Mouse (Mus musculus) CD4-positive helper T cell, adult 2 months (primary cell): ENCODE data around the gene Zfand3.

Source experiments
- DNase-seq: peaks from one replicate; pipeline ENCODE4 v3.0.0-alpha.2; 2012; ENCODE audit warnings: low read depth, missing footprints, low spot score

Gene Zfand3

DNA sequence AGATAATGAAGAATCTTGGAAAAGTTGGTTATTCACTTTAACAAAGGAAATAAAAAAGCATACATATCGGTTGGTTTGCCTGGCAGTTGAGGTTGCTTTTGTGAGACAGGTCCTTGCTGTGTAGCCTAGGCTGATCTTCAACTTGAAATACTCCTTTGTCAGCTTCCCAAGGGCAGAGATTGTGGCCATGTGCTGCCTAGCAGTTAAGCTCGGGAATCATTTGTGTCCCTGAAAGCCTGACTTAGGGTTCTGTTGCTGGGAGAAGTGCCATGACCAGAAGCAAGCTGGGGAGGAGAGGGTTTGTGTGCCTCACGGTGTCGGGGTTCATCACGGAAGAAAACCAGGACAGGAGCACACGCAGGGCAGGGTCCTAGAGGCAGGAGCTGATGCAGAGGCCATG, 143.8 kb downstream of the Zfand3 start:
- DNase-seq, result no peak

DNA sequence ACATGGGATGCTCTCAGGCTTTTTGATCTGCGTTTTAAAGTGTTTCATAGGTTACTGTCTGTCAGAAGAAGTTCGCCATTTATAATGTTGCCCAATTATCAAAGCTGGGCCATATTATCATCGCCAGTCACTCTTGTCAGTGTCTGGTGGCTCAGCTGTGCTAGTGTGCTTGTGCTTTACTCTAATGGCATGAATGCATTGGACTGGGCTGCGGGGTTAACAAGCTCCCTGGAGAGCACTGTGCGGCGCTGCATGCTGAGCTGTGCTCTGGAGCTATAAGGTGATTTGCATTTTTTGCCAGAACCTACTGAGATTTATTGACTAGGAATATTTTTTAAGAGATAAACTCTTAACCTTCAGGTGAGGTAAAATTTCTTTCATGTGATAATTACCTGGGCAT, 145.4 kb downstream of the Zfand3 start:
- DNase-seq, result no peak

DNA sequence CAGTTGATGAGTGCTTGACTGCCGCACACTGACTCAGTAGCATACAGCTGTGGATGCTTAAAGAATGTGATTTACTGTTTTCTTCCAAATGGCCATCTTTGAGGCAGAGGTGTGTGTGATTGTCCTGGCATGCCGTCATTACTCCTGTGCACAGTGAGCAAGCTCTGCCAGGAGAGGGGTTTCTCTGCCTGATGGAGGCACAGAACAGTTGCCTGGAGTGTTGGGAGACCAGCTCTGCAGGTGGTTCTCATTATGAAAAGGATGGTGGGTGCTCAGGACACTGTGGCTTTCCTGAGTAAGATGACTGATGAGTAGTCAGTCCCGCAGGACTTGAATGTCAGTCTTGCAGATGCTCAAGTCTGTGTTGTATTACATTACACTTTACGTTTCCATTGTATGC, 149.6 kb downstream of the Zfand3 start:
- no peak for DNase-seq

DNA sequence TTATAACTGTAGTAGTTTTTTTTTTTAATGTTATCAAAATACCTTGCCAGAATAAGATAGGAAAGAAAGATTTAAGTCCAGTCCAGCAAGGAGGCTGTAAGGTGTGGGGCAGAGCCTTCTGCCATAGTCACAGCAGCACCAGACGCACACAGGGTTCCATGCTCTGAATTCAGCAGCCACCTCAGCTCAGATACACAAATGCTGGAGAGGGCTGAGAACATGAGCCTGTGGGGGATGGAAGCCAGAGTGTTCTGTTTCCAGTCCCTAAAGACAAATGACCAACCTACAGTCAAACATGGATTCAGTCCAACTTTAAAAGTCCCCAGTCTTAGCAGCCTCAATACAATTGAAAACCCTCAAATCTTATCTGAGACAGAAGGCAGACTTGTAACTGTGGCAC, 150.3 kb downstream of the Zfand3 start:
- no peak for DNase-seq

DNA sequence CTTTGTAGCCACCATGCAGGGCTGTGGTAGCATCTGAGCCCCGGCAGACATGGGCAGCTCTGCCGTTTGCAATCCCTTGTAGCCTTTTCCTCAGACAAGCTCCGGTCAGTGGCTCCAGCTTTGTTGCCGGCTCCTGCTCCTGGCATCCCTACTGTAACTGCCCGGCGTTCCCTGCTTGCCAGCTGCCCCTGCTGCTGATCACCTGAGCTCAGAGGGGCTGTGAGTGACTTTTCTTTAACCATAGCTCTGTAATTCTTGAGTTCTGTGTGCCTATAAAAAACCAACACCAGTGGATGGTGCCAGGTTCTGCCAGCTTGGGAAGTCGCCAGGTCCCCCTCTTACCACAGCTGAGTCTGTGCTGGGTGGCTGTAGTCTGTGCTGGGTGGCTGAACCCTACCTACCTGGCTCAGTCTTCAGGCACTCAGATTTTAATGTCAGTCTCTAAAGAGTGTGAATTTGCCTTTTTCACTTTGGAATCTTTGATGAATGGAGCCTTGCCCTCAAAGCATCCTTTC, 150.9 kb downstream of the Zfand3 start:
- no peak for DNase-seq

DNA sequence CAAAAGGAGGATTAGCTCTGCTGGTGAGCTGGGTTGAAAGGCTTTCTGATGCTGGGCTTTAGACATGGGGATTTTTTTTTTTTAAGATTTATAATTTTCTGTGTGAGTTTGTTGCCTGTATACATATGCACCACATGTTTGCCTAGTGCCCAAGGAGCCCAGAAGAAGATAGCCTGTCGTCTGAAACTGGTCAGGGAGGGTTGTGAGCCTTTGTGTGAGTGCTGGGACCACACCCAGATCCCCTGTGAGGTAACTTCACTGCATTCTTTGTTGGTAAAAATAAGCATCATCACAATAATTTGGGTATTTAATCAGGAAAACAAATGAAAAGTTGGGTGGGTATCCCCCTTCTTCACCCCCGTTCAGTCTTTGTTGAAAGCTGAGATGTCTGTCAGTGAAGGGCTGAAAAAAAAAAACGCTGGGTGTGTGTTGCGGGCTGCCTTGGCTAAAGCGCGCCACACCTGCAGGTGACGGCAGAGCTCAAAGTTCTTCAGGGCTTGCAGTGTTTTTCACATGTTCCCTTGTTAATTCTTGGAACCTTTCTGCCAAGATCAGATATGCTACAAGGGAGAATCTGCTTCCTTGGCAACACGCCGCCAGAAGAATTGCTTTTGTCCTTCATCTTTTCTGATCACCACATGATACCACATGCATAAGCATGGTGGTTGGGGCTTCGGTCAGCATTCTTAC, 154.0 kb downstream of the Zfand3 start:
- DNase-seq, result no peak

DNA sequence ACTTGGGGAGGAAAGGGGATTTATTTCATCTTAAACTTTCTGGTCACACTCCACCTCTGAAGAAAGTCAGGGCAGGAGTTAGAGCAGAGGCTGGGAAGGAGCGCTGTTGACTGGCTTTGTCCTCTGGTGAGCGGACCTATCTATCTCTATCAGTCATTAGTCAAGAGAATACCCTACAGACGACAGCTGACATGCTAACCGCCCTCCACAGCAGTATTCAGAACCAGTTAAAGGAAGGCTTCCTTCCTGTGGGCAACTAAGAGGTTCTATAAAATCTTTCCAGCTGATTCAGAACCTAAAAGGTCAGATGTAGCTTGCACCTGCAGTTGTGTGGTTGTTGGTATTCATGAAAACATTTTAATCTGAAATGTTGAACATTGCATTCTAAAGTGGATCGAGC, 154.8 kb downstream of the Zfand3 start:
- DNase-seq, result no peak

DNA sequence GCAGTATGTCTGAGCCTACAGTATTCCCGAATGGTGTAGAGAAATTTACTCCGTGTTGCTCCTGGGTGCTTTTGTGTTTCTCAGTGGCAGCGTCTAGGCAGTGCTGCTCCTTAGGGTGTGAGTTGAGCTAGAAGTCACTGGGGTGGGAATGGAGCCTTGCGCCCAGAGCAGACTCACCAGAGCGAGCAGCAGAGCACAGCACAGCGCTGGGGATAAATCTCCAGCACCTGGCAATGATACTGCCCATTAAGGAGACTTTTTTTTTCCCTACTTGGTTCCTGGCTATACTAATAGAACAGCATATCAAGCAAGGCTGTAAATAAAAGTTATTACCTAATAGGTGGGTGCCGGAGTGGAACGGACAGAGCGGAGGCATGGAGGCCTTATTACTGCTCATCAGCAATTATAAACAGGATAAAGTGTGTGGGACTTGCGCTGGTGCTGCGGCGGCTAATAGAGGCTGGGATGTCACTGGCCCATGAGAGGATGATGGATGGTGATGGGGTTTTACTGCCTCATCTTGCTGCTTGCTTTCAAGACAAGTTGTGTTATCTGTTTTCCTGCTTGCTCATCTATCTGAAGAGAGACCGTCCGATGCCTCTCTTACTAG, 156.4 kb downstream of the Zfand3 start:
- no peak for DNase-seq

DNA sequence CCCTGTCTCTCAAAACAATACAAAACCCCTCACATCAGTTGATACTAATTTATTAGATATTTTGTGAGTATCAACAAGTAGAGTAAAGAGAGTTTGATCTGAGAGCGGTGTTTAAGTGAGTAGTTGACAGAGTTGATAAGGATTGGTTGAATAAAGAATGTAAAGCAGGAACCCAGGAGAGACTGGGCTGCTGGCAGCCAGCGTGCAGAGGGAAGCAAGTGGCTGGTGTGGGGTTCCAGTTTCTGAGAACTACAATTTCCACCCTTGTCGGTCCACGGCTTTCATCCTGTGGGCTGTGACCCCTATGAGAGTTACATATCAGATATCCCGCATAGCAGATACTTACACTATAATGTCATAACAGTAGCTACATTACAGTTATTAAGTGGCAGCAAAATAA, 158.4 kb downstream of the Zfand3 start:
- DNase-seq, result no peak

DNA sequence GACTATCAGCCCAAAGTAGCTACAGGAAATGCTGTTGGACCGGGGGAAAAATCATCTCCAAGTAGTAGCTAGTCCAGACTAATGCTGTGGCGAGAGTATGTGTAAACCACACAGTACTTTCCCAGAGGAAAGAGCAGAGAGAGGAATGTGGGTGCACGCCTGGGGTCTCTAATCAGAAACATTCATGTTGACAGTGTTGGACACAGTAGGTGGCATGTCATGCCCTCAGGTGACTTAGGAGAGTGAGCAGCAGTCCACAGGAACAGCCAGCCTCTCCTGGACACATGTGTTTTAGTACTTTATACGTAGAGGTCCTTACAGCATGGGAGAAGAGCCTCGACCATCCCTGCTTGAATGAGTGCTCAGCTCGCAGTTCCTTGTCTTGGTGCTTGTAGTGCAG, 159.3 kb downstream of the Zfand3 start:
- DNase-seq, result no peak

DNA sequence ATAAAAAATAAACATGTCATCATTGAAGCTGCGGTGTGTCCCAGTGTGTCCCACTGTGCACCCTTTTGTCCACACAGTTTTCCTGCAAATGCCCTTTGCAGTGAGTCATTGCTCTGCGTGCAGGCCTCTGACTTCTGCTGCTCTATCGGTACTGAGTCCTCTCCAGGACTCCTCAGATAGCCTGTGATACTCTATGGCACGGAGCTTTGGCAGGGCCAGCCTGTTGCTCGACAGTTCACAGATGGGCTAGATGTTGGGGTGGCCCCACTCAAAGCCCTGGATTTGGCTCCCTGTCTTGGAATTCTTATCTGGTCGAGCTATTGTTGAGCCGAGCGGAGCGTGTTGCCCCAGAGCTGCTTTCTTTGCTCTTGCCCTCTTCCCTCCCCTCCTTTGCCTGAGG, 160.3 kb downstream of the Zfand3 start:
- DNase-seq, result no peak

DNA sequence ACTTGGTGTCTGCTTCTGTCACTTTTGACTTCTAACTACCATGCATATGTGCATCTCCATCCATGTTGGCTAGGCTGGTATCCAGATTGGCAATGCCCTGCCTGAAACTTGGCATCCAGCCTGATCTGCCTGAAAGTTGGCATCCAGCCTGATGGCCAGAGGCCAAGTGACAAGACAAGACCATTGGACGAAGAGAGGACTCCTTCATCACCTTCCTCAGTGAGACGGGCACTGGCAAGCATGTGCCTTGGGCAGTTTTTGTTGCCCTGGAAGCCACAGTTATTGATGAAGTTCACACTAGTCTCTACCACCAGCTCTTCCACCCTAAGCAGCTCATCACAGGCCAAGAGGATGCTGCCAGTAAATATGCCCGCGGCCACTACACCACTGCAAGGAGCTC, 172.9 kb downstream of the Zfand3 start:
- no peak for DNase-seq

DNA sequence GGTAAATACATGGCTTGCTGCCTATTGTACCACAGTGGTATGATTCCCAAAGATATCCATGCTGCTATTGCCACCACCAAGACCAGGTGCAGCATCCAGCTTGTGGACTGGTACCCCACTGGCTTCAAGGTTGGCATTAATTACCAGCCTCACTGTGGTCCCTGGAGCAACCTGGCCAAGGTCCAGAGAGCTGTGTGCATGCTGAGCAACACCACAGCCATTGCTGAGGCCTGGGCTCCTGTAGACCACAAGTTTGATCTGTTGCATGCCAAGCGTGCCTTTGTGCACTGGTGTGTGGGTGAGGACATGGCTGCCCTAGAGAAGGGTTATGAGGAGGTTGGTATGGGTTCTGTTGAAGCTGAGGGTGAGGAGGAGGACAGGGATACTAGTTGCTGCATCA, 173.9 kb downstream of the Zfand3 start:
- DNase-seq, result no peak

DNA sequence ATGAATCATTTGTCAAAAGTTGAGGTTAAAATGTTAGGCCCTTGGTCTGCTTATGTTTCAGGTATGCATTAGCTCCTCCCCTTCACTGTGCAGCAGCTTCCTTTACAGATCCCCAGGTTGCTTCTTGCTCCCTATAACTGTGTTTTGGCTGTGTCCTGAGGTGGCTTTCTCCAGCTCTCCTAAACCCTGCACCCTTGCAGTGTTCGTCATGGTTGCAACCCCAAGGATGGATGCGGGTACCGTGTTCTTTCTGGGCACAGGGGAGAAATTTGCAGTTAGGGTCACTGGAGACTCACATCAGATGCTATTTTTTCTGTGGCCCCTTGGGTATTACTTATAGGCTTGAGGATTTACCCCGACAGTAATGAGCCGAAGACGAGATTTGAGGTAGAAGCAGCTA, 175.7 kb downstream of the Zfand3 start:
- no peak for DNase-seq

DNA sequence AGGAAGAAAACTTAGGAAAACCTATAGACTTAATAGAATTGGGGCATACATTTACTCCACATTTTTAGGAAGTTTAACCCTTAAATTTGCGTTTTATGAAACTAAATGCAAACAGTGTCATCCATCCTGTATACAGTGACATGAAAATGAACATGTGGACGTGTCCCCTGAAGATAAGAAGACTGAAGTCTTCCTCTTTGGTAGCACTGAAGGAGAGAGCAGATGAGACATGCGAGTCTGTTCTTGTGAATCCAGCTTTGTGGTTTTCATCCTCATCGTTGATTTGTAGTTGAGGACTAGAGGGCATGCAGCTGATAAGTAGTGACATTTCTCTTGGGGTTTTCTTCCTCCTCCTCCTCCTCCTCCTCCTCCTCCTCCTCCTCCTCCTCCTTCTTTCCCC, 177.0 kb downstream of the Zfand3 start:
- no peak for DNase-seq

DNA sequence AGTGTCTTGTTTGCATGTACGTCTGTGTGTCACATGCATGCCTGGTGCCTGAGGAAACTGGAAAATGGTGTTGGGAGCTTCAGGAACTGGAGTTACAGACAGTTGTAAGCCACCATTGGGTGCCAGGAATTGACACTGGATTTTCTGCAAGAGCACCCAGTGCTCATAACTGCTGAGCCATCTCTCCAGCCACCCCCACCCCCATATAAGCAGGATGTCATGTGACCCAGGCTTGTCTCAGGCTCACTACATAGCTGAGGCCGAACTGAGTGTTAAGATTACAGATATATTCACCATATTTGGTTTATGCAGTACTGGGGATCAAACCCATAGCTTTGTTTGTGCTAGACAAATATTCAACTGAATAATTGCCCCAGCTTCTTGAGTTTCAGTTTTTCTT, 177.5 kb downstream of the Zfand3 start:
- DNase-seq, result no peak

DNA sequence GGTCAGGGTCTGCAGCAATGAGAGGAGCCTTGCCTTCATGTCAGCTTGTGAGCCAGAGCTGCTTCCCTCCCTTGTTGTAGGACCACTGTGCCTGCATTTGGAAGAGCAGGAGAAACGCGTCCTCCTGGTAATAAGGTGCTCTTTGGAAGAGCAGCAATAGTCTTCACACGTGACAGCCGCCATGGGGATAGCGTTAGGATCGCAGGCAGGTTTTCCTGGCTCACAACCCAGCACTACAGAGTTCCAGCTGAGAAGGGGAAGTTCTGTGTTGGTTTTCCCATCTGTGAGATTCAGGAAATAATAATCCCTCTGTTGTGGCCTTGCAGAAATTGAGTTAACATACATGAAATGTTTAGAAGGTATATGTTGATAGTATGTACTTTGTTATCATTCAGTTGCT, 179.0 kb downstream of the Zfand3 start:
- no peak for DNase-seq

DNA sequence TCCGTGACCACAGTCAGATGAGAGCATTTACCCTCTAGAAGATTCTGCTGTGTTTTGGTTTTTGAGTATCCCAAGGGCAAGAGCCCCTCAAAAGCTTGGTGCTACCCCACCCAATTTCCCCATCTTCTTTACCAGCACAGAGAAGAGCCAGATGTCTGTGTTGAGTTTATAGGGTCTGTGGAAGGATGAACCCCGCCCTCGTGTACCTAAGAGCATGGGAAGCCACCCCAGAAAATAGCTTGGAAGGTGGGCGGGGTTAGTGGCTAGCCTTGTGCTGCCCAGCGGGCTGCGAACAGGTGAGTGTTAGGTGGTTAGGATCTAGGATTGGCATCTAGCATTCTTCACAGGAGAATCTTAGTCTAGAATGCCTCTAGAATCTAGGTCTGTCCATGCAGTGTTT, 182.6 kb downstream of the Zfand3 start:
- DNase-seq, result no peak

DNA sequence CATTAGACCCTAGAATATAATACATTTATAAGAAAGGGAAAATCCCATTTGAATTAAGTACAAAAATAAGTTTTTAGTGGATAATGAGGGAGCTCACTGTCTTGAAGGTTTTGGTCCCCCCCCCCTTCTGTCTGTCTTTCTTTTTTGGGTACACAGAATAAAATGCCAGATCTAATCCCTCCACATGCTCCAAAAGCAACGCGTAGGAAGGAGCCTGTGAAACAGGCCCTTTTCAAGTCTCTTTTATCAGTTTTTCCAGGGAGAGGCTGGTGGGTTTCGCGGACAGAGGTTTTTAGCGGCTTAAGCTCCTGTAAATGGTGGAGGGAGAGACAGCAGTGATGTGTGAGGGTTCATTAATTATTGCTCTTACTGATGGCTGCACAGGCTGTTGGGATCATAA, 183.0 kb downstream of the Zfand3 start:
- no peak for DNase-seq

DNA sequence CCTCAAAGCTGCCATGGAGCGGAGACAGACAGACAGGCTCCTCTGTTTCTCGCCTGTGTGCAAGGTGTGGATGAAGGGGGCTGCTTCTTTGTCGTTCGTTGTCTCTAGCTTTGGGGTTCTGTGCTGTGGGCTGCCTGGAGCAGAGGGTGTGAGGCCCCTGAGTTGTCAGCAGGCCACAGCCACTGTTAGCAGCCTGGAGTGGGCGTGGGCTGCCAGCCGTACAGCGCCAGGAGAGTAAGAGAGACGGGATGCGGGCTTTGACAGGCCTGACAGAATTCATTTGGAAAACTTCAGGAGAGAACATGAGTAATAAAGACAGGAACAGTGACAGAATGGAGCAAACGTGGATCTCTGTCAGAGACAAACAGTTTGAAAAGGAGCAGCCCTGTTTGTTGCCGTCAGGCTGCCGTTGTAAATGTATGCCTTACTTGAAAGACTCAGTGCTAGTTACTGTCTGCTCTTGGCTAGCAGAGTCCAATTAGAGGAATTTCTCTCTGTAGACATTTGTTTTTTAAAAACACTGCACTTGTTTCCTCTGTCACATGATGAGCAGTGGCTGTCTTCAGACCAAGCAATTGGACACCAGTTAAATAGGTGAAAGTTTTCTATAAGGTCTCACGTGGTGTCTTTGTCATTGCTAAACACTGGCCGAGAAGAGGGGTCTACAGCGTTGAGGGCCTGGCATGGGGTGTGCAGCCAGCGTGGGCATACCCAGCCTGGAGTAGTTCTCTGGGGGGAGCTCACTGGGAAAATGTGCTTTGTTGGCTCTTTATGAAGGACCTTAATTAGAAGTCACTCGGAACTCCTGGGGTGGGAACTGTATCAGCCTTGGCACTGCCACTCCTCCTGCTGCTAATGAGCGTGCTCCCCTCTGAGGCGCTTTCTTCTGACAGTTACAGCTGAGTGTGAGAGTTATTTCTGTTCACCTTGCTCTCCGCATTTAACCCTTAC, 183.8 kb downstream of the Zfand3 start:
- DNase-seq, result no peak

DNA sequence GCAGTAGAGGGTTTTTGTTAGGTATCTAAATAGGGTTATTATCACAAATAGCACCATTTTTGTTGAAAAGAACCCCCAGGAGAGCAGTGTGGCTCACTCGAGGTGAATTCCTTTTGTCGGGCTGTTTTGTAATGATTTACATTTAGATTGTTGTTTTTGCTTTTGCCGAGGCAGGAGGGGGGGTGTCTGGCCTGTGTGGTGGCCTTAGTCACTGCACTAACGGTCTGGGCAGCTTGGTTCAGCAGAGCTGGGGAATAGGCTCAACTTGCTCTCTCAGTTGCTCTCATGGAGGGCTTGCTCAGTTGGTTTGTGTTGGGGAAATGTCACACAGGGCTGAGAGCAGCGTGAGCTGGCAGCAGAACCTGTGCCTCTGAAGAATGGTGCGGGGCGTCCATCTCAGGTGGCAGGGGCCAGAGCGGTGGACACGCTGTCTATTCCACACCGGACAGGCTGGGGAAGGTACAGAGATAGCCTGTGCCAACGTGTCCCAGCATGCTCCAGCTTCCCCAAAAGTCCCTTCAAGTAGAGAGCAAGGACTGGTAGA, 186.6 kb downstream of the Zfand3 start:
- no peak for DNase-seq

DNA sequence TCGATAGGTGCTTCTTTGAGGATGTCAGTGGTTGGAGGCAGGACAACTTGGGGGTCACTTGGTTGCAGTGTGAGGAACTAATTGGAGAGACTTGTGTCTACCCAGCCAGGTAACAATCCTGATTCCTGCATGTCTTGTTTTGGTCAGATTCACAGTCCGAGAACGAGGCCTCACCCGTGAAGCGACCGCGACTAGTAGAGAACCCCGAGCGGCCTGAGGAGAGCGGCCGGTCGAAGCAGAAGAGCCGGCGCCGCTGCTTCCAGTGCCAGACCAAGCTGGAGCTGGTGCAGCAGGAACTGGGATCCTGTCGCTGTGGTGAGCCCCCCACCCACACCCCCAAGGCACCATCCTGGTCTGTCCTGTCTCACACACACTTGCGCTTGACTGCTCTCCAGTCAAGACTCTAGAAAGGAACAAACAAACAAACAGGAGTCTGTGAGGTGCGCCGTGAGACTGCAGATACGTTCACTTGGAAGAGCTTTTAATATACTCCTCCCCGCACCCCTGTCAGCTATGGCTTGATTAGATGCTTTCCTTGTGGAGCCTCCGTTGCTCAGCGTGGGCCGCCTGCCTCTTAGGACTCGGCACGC, 188.0 kb downstream of the Zfand3 start:
- DNase-seq, result no peak
